ENCODE assay signal across 9 mouse cellular contexts in genomic region chr8:80847912-80848311, GRCm38 (mm10). TPM values are rescaled to one million over a fixed set of nuclear protein-coding genes. Genes with fewer than 3 reads are reported as not detected.
DNase-seq lines count a peak whose midpoint lies in the region; ATAC-seq lines count a peak whose summit lies in the region.
"Had no signal": no experiment of that assay in that cellular context is flagged by ENCODE, and none has a peak within 500 bp of the region (broad histone marks: within the 10 kb centered on the region; RNA-seq: fewer than 3 reads in every experiment).

No protein-coding gene starts in this region.

- no peaks in the 10 kb centered on the region for H3K36me3 ChIP-seq in embryonic facial prominence, embryonic 13.5 days
- H3K36me3 ChIP-seq in embryonic facial prominence, embryonic 10.5 days (replicated peaks): no peaks in the 10 kb centered on the region
- no peaks in the 10 kb centered on the region for H3K36me3 ChIP-seq in intestine, embryonic 16.5 days (ENCODE audit: control insufficient read depth, insufficient read depth, low read length)
- H3K36me3 ChIP-seq in lung, embryonic 16.5 days (ENCODE audit: control insufficient read depth, insufficient read depth, low read length): no peaks in the 10 kb centered on the region; the same call in 1 of the 2 replicates
- no peaks in the 10 kb centered on the region for H3K36me3 ChIP-seq in forebrain, embryonic 13.5 days (ENCODE audit: poor library complexity, severe bottlenecking)

- DNase-seq in embryonic facial prominence, embryonic 10.5 days (ENCODE audit: low spot score): no peak
- peak; percentile 47 for DNase-seq in gastrocnemius, postnatal 10 days
- DNase-seq in layer of hippocampus, postnatal 10 days (ENCODE audit: low spot score in 2 of 2): no peak
- no peak for DNase-seq in spleen, postnatal 14 days (ENCODE audit: low spot score in 2 of 2)
- DNase-seq: liver, embryonic 13.5 days had no signal

- peak overlapping the region; percentile 61 for H3K27ac ChIP-seq in embryonic facial prominence, embryonic 13.5 days
- no peak overlapping the region for H3K27ac ChIP-seq in embryonic facial prominence, embryonic 10.5 days (replicated peaks)
- peak overlapping the region; percentile 50 for H3K27ac ChIP-seq in intestine, embryonic 16.5 days (ENCODE audit: low read length)
- peak overlapping the region; percentile 93 for H3K27ac ChIP-seq in lung, embryonic 16.5 days (ENCODE audit: low read length)
- no peak overlapping the region for H3K27ac ChIP-seq in forebrain, embryonic 13.5 days
- H3K27ac ChIP-seq: liver, embryonic 13.5 days had no signal

- no peak overlapping the region for H3K9ac ChIP-seq in embryonic facial prominence, embryonic 13.5 days
- H3K9ac ChIP-seq in intestine, embryonic 16.5 days (ENCODE audit: low read depth, low read length): 0 out of 2 replicates have a peak overlapping the region, but pooled peaks have one; percentile 26
- 0 out of 2 replicates have a peak overlapping the region, but pooled peaks have one; percentile 4 for H3K9ac ChIP-seq in lung, embryonic 16.5 days (ENCODE audit: low read length)
- no peak overlapping the region for H3K9ac ChIP-seq in forebrain, embryonic 13.5 days
- H3K9ac ChIP-seq: liver, embryonic 13.5 days had no signal

- no peak overlapping the region for H3K4me3 ChIP-seq in embryonic facial prominence, embryonic 13.5 days
- H3K4me3 ChIP-seq in embryonic facial prominence, embryonic 10.5 days: no peak overlapping the region
- no peak overlapping the region for H3K4me3 ChIP-seq in intestine, embryonic 16.5 days (ENCODE audit: low read length)
- H3K4me3 ChIP-seq in lung, embryonic 16.5 days (ENCODE audit: low read length): no peak overlapping the region
- no peak overlapping the region for H3K4me3 ChIP-seq in forebrain, embryonic 13.5 days
- H3K4me3 ChIP-seq: liver, embryonic 13.5 days had no signal

- peaks cover 54% of the 10 kb centered on the region for H3K4me1 ChIP-seq in embryonic facial prominence, embryonic 13.5 days
- peaks cover 39% of the 10 kb centered on the region for H3K4me1 ChIP-seq in embryonic facial prominence, embryonic 10.5 days
- peaks cover 34% of the 10 kb centered on the region for H3K4me1 ChIP-seq in intestine, embryonic 16.5 days (ENCODE audit: control insufficient read depth, insufficient read depth, low read length)
- peaks cover 35% of the 10 kb centered on the region for H3K4me1 ChIP-seq in lung, embryonic 16.5 days (replicated peaks; ENCODE audit: control insufficient read depth, insufficient read depth, low read length)
- H3K4me1 ChIP-seq in forebrain, embryonic 13.5 days: peaks cover 21% of the 10 kb centered on the region

- ATAC-seq in embryonic facial prominence, embryonic 13.5 days (ENCODE audit: insufficient number of reproducible peaks, insufficient read depth, low FRiP score, low TSS enrichment, low read depth): no peak
- ATAC-seq in intestine, embryonic 16.5 days: peak; percentile 36; the same call in 1 of the 2 replicates
- peak; percentile 78 for ATAC-seq in lung, embryonic 16.5 days (ENCODE audit: low read depth)
- no peak for ATAC-seq in forebrain, embryonic 13.5 days

- WGBS in embryonic facial prominence, embryonic 13.5 days: 59% methylated on average over 9 of the region's 9 CpGs
- WGBS in embryonic facial prominence, embryonic 10.5 days: 84% methylated on average over 9 of the region's 9 CpGs
- WGBS in intestine, embryonic 16.5 days: 43% methylated on average over 9 of the region's 9 CpGs
- WGBS in lung, embryonic 16.5 days: 45% methylated on average over 9 of the region's 9 CpGs
- WGBS in forebrain, embryonic 13.5 days: 73% methylated on average over 9 of the region's 9 CpGs

- no peaks in the 10 kb centered on the region for H3K27me3 ChIP-seq in embryonic facial prominence, embryonic 13.5 days
- no peaks in the 10 kb centered on the region for H3K27me3 ChIP-seq in embryonic facial prominence, embryonic 10.5 days (replicated peaks; ENCODE audit: low read depth, poor library complexity, severe bottlenecking)
- H3K27me3 ChIP-seq in intestine, embryonic 16.5 days (replicated peaks; ENCODE audit: control insufficient read depth, insufficient read depth, low read length): no peaks in the 10 kb centered on the region
- no peaks in the 10 kb centered on the region for H3K27me3 ChIP-seq in lung, embryonic 16.5 days (ENCODE audit: control insufficient read depth, insufficient read depth, low read depth, low read length)
- no peaks in the 10 kb centered on the region for H3K27me3 ChIP-seq in forebrain, embryonic 13.5 days
- H3K27me3 ChIP-seq: liver, embryonic 13.5 days had no signal

- H3K4me2 ChIP-seq in embryonic facial prominence, embryonic 13.5 days: no peak overlapping the region
- H3K4me2 ChIP-seq in intestine, embryonic 16.5 days (ENCODE audit: low read depth, low read length): no peak overlapping the region
- peak overlapping the region; percentile 28 for H3K4me2 ChIP-seq in lung, embryonic 16.5 days (ENCODE audit: low read depth, low read length)
- no peak overlapping the region for H3K4me2 ChIP-seq in forebrain, embryonic 13.5 days
- H3K4me2 ChIP-seq: liver, embryonic 13.5 days had no signal

- H3K9me3 ChIP-seq in embryonic facial prominence, embryonic 13.5 days: no peaks in the 10 kb centered on the region
- H3K9me3 ChIP-seq in embryonic facial prominence, embryonic 10.5 days: no peaks in the 10 kb centered on the region
- H3K9me3 ChIP-seq in intestine, embryonic 16.5 days (ENCODE audit: control insufficient read depth, low read length): no peaks in the 10 kb centered on the region
- no peaks in the 10 kb centered on the region for H3K9me3 ChIP-seq in lung, embryonic 16.5 days (ENCODE audit: control insufficient read depth, low read length)
- no peaks in the 10 kb centered on the region for H3K9me3 ChIP-seq in forebrain, embryonic 13.5 days (replicated peaks)
- H3K9me3 ChIP-seq: liver, embryonic 13.5 days had no signal

RNA-seq across cellular contexts. Expression of gene Gab1, which starts 32.4 kb away (rescaled TPM):
- 22.2 and 22.7 TPM in 2 replicates for polyA plus RNA-seq in embryonic facial prominence, embryonic 13.5 days (2015; fragmentation: Nextera tagmentation; extraction: Ambion mirVana)
- 14.5 and 15.0 TPM in 2 replicates for polyA plus RNA-seq in embryonic facial prominence, embryonic 10.5 days (2016; fragmentation: Nextera tagmentation; extraction: Ambion mirVana)
- 10 to 100 TPM; 20.0 to 23.0 TPM for total RNA-seq in gastrocnemius, postnatal 10 days (2021)
- 9.0 and 10.5 TPM in 2 replicates for polyA plus RNA-seq in intestine, embryonic 16.5 days (2015; fragmentation: Nextera tagmentation; extraction: Ambion mirVana)
- polyA plus RNA-seq in lung, embryonic 16.5 days (2015; fragmentation: Nextera tagmentation; extraction: Ambion mirVana): 21.5 and 22.4 TPM in 2 replicates
- total RNA-seq in layer of hippocampus, postnatal 10 days (2021): 10 to 100 TPM; 17.4 to 18.6 TPM
- 10.8 TPM in 2 replicates for polyA plus RNA-seq in forebrain, embryonic 13.5 days (2015; fragmentation: Nextera tagmentation; extraction: Ambion mirVana)

Comparison
In these comparisons a context has a peak if more than half of its experiments do, and no peak if none do; other contexts are left out.
1. H3K27ac ChIP-seq: peak in embryonic facial prominence, embryonic 13.5 days (single experiment), intestine, embryonic 16.5 days (single experiment) and lung, embryonic 16.5 days (single experiment); none in embryonic facial prominence, embryonic 10.5 days (single experiment) and forebrain, embryonic 13.5 days (single experiment).
2. ATAC-seq: peak in intestine, embryonic 16.5 days (single experiment) and lung, embryonic 16.5 days (single experiment); none in embryonic facial prominence, embryonic 13.5 days (single experiment) and forebrain, embryonic 13.5 days (single experiment).
3. H3K9ac ChIP-seq: peak in intestine, embryonic 16.5 days (single experiment) and lung, embryonic 16.5 days (single experiment); none in embryonic facial prominence, embryonic 13.5 days (single experiment) and forebrain, embryonic 13.5 days (single experiment).